Mouse (Mus musculus): Measurements from ENCODE around the gene Lifr.

GRCm38 (mm10) chr15:7062698-7063009, 27.8 kb upstream of the Lifr start:
- TF ChIP-seq CTCF (IDR thresholded peaks at IDR 0.05; ENCODE audit: low read depth) (no peak), EP300 (IDR thresholded peaks at IDR 0.05; ENCODE audit: low read depth) (no peak)
